Mouse (Mus musculus): ENCODE measurements around the gene Zeb2. TPM values are rescaled to one million over a fixed set of nuclear protein-coding genes. Genes with fewer than 3 reads are reported as not detected.

Gene Zeb2
- 188 and 189 TPM in 2 replicates for total RNA-seq (2015)
- total RNA-seq (2017) = 138 and 151 TPM in 2 replicates

DNA sequence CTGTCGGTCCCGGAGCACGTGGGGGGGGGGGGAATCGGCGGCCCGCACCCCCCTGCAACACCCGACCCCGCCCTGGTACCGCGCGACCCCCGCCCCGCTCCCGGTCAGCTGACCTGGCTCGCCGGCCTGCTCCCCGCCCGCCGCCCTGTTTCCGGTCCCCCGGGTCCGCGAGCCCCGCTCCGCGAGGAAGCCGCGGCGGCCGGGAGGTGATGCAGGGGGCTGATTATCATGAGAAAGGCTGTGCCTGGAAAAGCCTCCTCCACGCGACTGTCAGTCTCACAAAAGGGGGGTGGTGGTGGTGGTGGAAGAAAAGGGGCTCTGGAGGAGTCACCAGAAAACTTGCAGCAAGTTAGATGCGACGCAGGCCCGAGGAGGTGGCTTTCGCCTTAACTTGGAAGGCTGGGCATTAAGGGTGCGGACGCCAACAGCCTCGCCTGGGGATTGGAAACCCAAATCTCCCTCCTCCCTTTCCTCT is at the start of gene Zeb2:
Gene Zeb2, minus strand, starts transcription at position 309 of the 475 bp plus-strand sequence.
- peak; percentile 22 for ATAC-seq (replicated peaks; ENCODE audit: poor library complexity)

- no peak for ATAC-seq (replicated peaks; ENCODE audit: poor library complexity)
Observed at GRCm38 (mm10) chr2:45158785-45159184, 41.6 kb upstream of the Zeb2 start.

DNA sequence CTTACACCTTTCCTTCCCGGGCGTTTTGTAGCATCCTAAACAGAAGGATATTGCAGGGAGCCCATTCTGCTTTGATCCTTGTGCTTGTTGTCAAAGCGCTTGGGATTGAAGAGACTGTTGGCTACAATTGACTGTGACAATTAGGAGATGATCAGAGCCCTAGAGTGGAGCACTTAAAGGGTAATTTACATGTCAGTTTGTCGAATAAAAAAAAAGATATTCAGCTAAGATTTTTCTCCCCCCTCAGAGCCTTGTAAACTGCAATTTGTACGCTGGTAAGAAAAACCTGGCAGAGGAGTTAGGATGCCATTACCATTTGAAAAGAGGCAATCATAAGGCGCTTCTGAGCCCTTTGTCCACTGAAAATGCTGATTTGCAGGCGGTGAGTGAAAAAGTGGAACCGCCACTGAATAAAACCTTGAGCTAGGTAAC is 41.2 kb upstream of the Zeb2 start:
- no peak for ATAC-seq (replicated peaks; ENCODE audit: poor library complexity)

DNA sequence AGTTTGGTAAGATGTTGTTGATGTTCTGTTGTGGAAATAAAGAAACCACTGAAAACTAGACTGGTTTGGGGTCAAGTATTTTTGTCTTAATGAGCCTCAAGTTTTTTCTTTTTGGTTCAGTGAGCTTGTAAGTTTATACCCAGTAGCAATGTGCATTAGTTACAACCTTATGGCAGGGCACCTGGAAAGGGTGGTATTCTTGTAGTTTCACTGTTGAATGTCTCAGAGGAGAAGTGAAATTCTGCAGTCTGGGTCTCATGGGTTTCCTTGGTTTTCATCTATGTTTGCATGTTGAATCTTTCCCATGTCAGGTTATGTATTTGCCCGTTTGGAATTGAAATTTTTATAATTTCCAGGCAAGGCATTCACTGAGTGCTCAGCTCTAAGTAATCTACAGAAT is 36.1 kb upstream of the Zeb2 start:
- ATAC-seq (replicated peaks; ENCODE audit: poor library complexity) = no peak

- peak; percentile 66 for ATAC-seq (replicated peaks; ENCODE audit: poor library complexity)
Observed at GRCm38 (mm10) chr2:45143162-45143561, 26.0 kb upstream of the Zeb2 start.

DNA sequence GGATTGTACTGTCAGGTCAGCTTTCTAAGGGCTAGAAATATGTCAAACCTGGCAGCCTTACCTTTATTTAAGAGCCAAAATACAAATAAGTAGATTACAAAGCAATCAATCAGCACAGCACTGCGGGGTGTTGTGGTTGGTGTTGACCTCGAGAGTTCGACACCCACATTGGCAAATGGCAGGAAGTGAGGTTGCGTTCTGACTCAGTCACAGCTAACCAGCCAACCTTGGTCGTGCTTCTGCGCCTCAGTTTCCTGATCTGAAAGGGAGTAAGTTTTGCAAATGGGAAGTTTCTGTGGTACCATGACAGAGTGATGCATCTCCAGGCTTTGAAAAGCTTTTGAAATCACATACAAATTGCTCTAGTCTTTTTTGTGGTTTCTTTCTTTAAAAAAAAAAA is 21.7 kb upstream of the Zeb2 start:
- ATAC-seq (replicated peaks; ENCODE audit: poor library complexity) = peak; percentile 48; the same call in 1 of the 2 replicates

DNA sequence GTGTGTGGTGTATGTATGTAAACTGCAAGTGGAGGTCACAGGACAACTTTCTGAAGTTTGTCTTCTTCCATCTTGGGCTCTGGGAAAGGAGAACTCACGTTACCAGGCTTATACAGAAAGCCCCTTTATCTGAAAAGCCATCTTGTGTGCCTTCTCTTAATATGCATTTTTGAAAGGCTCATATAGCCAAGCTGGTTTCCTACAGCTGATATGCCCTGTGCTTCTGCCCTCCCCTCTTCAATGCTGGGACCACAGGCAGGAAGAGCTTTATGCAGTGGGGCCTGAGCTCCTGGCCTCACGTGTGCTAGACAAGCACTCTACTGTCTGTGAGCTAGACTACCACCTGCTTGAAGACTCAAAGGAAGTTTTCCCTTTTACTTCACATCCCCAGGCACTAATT is 19.6 kb upstream of the Zeb2 start:
- ATAC-seq (replicated peaks; ENCODE audit: poor library complexity) = peak; percentile 82

DNA sequence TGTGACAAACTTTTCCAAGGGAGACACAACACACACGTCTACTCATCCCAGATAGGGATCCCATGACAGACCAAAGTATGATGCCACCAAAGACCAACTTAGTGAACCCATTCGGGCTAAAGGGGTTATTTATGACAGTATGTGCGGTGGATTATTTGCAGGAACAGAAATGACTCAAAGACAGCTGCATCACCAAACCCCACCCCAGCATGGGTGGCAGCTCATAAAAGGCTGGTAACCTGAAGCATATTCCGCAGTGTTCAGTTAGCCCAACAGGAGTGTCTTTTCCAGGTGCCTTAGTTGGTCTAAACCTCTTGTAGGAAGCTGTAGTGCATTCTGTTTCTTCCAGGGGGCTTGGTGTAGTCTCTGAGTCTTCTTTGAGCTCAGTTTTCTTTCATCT is 16.0 kb upstream of the Zeb2 start:
- ATAC-seq (replicated peaks; ENCODE audit: poor library complexity) = no peak

- ATAC-seq (replicated peaks; ENCODE audit: poor library complexity) = no peak
Observed at GRCm38 (mm10) chr2:45130461-45131156, 13.4 kb upstream of the Zeb2 start.

GRCm38 (mm10) chr2:45129556-45129955 is 12.4 kb upstream of the Zeb2 start:
- no peak for ATAC-seq (replicated peaks; ENCODE audit: poor library complexity)

GRCm38 (mm10) chr2:45128696-45129095 is 11.5 kb upstream of the Zeb2 start:
- no peak for ATAC-seq (replicated peaks; ENCODE audit: poor library complexity)

- no peak for ATAC-seq (replicated peaks; ENCODE audit: poor library complexity)
Observed at GRCm38 (mm10) chr2:45126401-45126800, 9.2 kb upstream of the Zeb2 start.

DNA sequence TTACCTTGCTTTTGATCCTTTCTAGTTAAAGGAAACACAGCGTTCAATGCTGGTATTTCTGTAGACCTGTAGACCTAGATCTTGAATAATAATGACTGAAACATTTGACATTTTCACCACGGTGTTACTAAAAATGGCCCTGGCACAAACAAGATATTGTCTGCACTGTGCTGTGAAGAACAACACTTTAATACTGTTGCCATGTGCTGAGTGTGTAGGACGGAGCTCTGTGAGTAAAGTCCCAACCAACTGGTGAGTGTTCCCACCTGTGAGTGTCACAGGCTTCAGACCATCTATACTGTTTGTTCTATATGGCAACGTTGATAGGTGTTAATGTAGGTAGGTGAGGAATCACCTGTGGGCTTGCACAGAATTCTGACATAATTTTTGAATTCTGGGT is 8.0 kb upstream of the Zeb2 start:
- ATAC-seq (replicated peaks; ENCODE audit: poor library complexity) = no peak

DNA sequence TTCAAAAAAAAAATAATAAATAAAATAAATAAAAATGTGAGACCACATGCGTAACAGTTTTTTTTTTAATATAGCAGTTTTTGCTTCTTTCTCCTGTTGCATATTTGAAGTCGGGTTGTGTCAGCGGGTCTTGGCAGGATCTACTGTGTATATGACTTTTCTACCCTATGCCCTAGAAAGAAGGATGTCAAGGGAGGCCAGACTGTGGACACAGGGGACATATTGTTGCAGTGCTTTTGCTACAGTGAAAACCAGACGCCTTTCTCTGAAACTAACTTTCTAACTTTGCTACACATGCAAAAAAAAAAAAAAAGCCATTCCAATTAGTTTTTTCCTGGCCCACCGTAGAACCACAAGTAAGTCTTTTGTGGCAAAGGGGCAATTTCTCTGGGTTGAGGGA is 6.3 kb upstream of the Zeb2 start:
- no peak for ATAC-seq (replicated peaks; ENCODE audit: poor library complexity)

DNA sequence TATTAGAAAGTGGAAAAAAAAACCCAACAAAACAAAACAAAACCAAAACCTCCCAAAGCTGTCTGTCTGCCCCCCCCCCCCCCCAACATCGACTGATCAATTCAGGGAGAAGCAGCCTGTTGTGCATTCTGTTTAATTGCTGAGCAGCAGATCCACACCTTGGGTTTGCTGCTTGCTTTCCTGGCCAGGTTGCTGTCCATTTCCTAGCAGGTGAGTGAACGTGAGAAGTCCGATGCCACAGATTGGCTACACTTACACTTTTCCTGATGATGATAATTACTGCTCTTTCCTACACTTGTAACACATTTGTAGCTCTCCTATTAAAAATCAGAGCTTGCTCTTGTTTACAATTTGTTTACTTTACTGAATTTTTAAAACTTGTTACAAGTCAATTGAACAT is 926 bp upstream of the Zeb2 start:
- ATAC-seq (replicated peaks; ENCODE audit: poor library complexity) = no peak

GRCm38 (mm10) chr2:45117592-45117991 is 397 bp upstream of the Zeb2 start:
- ATAC-seq (replicated peaks; ENCODE audit: poor library complexity) = no peak

DNA sequence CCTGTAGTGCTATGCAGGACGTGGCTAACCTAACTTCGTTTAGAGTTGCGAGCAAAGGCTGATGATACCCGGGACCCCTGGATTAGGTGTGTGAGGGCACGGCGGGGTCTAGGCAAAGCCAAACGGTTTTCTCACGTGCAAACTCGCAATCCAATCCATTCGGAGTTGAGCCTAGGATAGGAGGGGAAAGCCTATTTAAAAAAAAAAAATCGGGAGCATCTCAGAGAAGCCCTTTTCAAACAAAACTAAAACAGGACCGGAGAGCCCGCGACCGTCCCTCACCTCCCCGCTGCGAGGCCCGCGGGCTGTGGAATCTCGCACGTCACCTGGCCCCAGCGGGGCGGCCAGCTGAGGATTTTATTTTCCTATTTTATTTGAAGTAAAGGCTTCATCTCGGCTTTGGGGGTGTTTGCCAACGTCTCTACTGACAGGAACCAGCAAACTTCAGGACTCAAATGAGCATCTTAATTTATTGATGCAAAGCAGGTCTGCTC is 617 bp downstream of the Zeb2 start:
- ATAC-seq (replicated peaks; ENCODE audit: poor library complexity) = no peak

DNA sequence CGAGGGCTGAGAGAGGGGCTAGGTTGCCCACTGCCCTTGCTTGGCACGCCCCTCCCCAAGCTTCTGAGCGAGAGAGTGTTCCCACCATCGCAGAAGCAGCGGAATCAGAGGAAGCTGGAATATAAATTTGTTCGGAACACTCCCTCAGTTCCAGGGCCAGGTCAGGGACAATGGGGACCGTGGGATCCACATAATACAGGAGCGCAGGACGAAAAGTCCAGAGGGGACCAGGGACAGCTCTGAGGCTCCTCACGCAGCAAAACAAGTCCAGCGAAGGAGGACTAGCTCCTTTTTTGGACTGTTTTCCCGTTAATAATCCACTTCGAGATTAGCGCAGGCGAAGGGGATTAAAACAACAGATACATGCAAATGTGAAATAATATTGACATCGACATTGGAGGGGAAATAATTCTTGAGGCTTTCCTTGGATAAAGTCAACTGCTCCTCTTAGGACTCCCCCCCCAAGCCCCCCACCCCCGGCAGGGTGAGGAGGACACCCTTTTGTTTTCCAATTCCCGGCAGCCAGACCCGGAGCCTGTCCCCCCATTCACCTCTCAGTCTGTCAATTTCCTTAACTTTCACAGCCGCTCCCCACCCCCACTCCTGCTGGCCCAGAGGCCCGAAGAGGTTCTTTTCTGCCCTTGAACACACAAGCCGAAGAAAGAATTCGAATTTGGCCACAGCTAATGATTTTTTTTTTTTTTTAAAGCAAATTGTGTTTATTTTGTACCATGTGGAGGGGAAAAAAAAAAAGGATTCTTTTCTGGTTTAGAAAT is 1.3 kb downstream of the Zeb2 start:
- no peak for ATAC-seq (replicated peaks; ENCODE audit: poor library complexity)

DNA sequence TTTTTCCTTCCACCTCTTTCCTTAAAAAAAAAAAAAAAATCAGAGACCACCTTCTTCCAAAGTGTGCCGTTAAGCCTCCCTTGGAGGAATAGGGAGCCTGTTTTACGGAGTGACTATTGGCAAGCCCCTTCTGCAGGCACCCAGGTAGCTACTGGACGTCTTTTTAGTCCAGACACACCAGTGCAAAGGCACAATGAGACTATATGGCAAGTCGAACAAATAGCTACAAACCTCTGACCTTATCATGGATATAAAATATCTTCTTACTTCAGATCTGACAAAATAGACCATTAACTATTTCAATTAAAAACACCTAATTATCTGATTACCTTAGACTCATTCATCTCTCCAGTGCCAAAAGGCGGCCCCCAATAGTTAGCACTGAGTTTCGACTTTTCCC is 2.0 kb downstream of the Zeb2 start:
- ATAC-seq (replicated peaks; ENCODE audit: poor library complexity) = no peak

GRCm38 (mm10) chr2:45114596-45114995 is 2.6 kb downstream of the Zeb2 start:
- ATAC-seq (replicated peaks; ENCODE audit: poor library complexity) = no peak

DNA sequence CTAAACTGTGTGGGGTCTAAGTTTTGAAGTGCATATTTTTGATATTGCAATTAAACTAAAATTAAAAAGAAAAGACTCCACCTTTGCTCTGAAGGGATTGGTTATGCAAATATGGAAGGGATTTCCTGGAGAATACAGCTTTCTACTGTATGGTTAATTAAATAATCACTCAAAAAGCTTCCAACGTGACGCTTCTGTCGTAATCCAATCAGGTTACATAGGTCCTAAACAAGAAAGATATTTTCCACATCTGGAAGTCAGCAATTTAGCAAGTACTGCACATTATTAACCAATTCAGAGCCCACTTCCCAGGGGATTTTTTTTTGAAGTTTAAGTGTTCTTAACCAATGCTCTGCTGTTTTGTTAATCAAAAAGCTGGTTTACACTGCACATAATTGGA is 3.3 kb downstream of the Zeb2 start:
- no peak for ATAC-seq (replicated peaks; ENCODE audit: poor library complexity)

All from megakaryocyte progenitor cell, adult 5-6 weeks (primary cell).